Mouse (Mus musculus) stomach, embryonic 15.5 days (tissue): Measurements from ENCODE around the gene Efemp2. TPM values are rescaled to one million over a fixed set of nuclear protein-coding genes. Genes with fewer than 3 reads are reported as not detected.

Source experiments
- ATAC-seq: fragments of 200-750 bp; cut with Nextera tagmentation; 2 replicates; pipeline ENCODE4 v1.8.0; 2017; ENCODE audit warnings: low read depth, moderate number of reproducible peaks, moderate TSS enrichment; ENCODE audit not compliant: insufficient read depth, low FRiP score
- H3K27ac ChIP-seq: fragments of 300-500 bp; sonication (generic); 2 replicates; pipeline ENCODE4 v1.5.1; 2015; ENCODE audit warnings: mild to moderate bottlenecking, inconsistent platforms
- H3K27me3 ChIP-seq: fragments of 300-500 bp; sonication (generic); replicated peaks from 2 replicates; pipeline ENCODE4 v1.6.1; 2015; ENCODE audit warnings: inconsistent platforms
- H3K36me3 ChIP-seq: fragments of 300-500 bp; sonication (generic); 2 replicates; pipeline ENCODE4 v1.6.1; 2015; ENCODE audit warnings: inconsistent platforms
- H3K4me1 ChIP-seq: fragments of 300-500 bp; sonication (generic); 2 replicates; pipeline ENCODE4 v1.6.1; 2015; ENCODE audit warnings: inconsistent platforms
- H3K4me2 ChIP-seq: fragments of 300-500 bp; sonication (generic); 2 replicates; pipeline ENCODE4 v1.6.1; 2015; ENCODE audit warnings: mild to moderate bottlenecking, inconsistent platforms
- H3K4me3 ChIP-seq: fragments of 300-500 bp; sonication (generic); replicated peaks from 2 replicates; pipeline ENCODE4 v1.5.1; 2015; ENCODE audit warnings: inconsistent platforms
- H3K9ac ChIP-seq: fragments of 300-500 bp; sonication (generic); 2 replicates; pipeline ENCODE4 v1.6.1; 2015; ENCODE audit warnings: inconsistent platforms
- H3K9me3 ChIP-seq: fragments of 300-500 bp; sonication (generic); 2 replicates; pipeline ENCODE4 v1.6.1; 2016; ENCODE audit warnings: inconsistent platforms
- WGBS: fragments of 180-500 bp; shearing (Covaris S2); methylation state at CpG from one replicate; pipeline ENCODE4 v1.1.7; 2015; 5-methylcytosine and 5-hydroxymethylcytosine counted together
- polyA plus RNA-seq: library from polyadenylated mRNA; unstranded; fragments of >200 nt; fragmentation: Nextera tagmentation; extraction: Ambion mirVana; gene quantifications from 2 replicates; pipeline ENCODE4 v1.2.1, GENCODE M21; 2015

The Efemp2 gene
- polyA plus RNA-seq, 1 experiment from 2014 or later: 145 TPM

DNA sequence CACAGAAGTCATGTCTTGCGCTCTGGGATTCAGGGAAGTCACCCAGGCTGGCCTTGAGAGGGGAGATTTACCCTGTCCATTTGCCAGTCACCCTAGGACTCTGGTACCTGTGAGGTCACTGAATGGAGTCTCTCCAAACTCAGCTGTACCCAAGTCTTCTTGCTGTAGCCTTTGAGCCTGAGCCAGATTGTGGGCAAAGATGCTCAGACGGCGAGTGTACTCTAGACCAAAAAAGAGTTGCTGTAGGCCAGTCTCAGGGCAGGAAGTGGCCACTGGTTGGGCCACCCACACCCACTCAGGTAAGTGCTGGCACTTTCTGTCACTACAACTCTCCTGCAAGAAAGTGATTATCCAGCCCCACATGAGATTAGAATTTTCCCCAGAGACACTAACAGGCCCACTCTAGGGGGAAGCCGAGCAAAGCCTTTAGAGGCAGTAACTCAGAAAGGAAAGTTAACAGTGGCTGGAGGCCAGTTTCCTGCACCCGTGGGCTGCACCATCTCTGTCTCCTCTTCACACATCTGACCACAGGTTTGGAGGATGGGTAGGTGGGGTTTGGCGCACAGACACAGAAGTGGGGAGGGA is 6.7 kb upstream of the Efemp2 start:
- Histone ChIP-seq H3K4me1 (no peaks in the 10 kb centered on the region), H3K9ac (no peak overlapping the region), H3K4me3 (no peak overlapping the region), H3K4me2 (no peak overlapping the region), H3K27me3 (no peaks in the 10 kb centered on the region), H3K27ac (no peak overlapping the region), H3K36me3 (peaks cover 34% of the 10 kb centered on the region), H3K9me3 (no peaks in the 10 kb centered on the region)
- no peak for ATAC-seq
- 87% methylated on average over 6 of the region's 6 CpGs for WGBS

DNA sequence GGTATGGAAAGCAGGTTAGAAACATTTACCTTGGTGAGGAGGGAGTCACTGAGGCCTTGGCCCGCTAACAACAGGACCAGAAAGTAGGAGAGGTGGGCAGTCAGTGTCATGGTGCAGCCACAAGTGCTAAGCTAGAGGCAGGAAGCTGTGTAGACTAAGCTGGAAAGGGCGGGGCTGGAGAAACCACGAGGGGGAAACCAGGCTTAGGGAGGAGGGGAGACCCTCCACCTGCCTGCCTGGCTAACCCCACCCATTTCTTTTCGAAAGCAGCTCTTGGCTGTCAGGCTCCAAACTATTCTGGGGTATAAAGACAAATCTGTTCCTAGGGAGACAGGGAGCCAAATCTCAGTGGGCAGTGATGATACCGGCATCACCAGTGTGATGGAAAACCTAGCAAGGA is 5.4 kb upstream of the Efemp2 start, which contains the start of gene Ctsw:
Gene Ctsw (minus strand): TSS at position 134 of the 400 bp plus-strand sequence.
- ATAC-seq: no peak
- no peak within 1 kb of the TSS for H3K9ac ChIP-seq
- H3K4me3 ChIP-seq: no peak within 1 kb of the TSS
- 47% methylated on average over 5 of the region's 5 CpGs for WGBS
- peaks cover 24% of the 10 kb centered on the region for H3K36me3 ChIP-seq
- no peak within 1 kb of the TSS for H3K4me2 ChIP-seq
- H3K9me3 ChIP-seq: no peaks in the 10 kb centered on the region
- H3K4me1 ChIP-seq: no peaks in the 10 kb centered on the region
- H3K27me3 ChIP-seq: no peaks in the 10 kb centered on the region
- no peak within 1 kb of the TSS for H3K27ac ChIP-seq

DNA sequence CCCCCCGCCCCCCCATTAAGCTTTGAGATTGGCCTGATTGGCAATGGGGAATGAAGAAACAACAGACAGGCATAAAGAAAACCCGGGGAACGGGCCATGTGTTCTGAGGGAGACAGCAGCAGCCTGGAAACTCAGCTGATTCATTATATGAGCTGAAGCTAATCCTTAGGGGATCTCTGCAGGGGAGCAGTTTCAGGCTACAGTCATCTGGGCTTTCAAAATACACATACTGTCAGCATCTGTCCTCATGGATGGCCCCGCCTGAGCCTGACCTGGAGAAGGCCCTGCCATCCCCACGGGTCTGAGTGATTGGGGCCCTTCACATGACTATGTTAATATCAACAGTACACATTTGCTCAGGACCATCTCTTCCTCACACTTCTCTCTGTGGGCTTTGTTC is 1.9 kb upstream of the Efemp2 start:
- no peak for ATAC-seq
- Histone ChIP-seq H3K4me1 (peaks cover 23% of the 10 kb centered on the region), H3K9ac (no peak overlapping the region), H3K4me3 (no peak overlapping the region), H3K27me3 (no peaks in the 10 kb centered on the region), H3K27ac (no peak overlapping the region), H3K36me3 (peaks cover 3% of the 10 kb centered on the region), H3K9me3 (no peaks in the 10 kb centered on the region), H3K4me2 (no peak overlapping the region)
- 48% methylated on average over 5 of the region's 5 CpGs for WGBS

DNA sequence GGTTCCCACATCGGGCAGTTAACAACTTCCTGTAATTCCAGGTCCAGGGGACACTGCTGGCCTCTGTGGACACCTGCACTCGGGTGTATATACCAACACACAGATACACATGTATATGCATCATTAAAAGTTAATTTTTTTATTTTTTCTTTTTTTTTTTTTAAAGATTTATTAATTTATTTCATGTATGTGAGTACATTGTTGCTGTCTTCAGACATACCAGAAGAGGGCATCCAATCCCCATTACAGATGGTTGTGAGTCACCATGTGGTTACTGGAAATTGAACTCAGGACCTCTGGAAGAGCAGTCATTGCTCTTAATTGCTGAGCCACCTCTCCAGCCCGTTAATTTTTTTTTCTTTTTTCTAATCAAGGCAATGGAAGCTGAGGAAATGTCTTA is 897 bp upstream of the Efemp2 start:
- ATAC-seq: no peak
- H3K4me1 ChIP-seq: peaks cover 23% of the 10 kb centered on the region
- H3K9me3 ChIP-seq: no peaks in the 10 kb centered on the region
- WGBS: 79% methylated on average over 3 of the region's 3 CpGs
- no peak overlapping the region for H3K4me2 ChIP-seq
- H3K27me3 ChIP-seq: no peaks in the 10 kb centered on the region
- H3K27ac ChIP-seq: no peak overlapping the region
- no peak overlapping the region for H3K9ac ChIP-seq
- H3K4me3 ChIP-seq: no peak overlapping the region
- no peaks in the 10 kb centered on the region; the same call in 1 of the 2 replicates for H3K36me3 ChIP-seq

DNA sequence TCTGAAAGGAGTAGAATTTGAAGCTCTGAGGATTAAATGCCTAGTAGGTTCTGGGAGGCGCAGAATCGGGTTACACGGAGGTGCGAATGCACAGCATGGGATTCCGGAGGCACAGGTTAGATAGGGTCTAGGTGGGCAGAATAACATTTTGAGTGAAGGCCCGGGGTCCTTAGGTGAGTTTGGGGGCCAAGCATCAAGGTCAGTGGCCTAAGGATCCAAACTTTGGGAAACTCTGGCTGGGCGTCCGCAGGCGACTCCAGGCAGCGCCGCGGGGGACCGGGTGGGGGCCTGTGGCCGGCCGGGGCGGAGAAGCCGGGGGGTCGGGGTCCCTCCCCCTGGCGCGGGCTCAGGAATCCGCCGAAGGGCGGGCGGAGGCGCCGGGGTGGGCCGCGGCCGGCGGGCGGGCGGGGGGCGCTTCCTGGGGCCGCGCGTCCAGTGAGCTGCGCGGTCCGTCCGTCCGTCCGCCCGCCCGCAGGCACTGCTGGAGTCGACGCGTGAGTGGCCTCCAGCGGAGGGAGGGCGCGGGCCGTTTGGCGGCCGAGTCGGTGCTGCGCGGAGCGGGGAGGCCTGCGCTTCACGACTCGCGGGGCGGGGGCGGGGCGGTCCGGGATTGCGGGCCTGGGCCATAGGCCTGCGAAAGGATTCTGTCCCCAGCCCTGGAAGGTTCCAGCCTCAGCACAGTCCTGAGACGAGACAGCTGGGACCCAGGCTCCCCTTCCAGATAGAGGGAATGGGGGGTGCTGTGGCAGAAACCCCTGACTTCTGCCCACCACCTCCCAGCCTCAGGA is 721 bp downstream of the Efemp2 start:
- Histone ChIP-seq H3K27me3 (no peaks in the 10 kb centered on the region), H3K36me3 (no peaks in the 10 kb centered on the region; the same call in none of the 2 replicates), H3K4me1 (peaks cover 23% of the 10 kb centered on the region), H3K9me3 (no peaks in the 10 kb centered on the region), H3K9ac (peak overlapping the region; percentile 53), H3K4me2 (peak overlapping the region; percentile 95), H3K4me3 (peak overlapping the region; percentile 60), H3K27ac (peak overlapping the region; percentile 84)
- ATAC-seq: peak; percentile 75
- WGBS: under 1% methylated on average over 46 of the region's 68 CpGs

DNA sequence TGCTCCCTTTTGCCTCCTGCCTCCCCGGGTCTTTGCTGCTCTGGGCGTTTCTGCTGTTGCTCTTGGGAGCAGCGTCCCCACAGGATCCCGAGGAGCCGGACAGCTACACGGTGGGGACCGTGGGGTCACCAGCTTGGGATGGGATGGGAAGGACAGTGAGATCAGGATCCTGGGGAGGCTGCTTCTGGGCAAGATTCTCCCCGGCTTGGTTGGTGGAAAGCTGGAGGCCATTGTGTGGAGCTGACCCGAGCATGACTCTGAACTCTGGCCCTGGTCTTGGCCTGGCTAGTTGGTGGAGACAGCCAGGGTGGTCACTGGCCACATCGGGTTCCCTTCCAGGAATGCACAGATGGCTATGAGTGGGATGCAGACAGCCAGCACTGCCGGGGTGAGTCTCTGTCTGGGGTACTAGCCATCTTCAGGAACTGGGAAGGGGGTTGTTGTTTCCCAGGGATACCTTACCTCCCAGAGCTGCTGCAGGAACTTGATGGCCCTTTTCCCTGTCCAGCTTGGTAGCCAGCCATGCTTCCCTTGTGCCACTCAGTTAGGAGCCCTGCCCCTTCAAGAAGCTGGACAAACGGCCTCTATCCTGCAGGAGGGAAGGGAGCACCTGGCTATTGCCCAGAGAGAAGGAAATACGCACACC is 1.4 kb downstream of the Efemp2 start:
- Histone ChIP-seq H3K36me3 (peaks cover 6% of the 10 kb centered on the region), H3K4me1 (peaks cover 23% of the 10 kb centered on the region), H3K4me2 (peak overlapping the region; percentile 95), H3K9me3 (no peaks in the 10 kb centered on the region), H3K27me3 (no peaks in the 10 kb centered on the region), H3K9ac (peak overlapping the region; percentile 53), H3K27ac (peak overlapping the region; percentile 84), H3K4me3 (peak overlapping the region; percentile 60)
- WGBS: 19% methylated on average over 13 of the region's 13 CpGs
- no peak; the same call in 1 of the 2 replicates for ATAC-seq

DNA sequence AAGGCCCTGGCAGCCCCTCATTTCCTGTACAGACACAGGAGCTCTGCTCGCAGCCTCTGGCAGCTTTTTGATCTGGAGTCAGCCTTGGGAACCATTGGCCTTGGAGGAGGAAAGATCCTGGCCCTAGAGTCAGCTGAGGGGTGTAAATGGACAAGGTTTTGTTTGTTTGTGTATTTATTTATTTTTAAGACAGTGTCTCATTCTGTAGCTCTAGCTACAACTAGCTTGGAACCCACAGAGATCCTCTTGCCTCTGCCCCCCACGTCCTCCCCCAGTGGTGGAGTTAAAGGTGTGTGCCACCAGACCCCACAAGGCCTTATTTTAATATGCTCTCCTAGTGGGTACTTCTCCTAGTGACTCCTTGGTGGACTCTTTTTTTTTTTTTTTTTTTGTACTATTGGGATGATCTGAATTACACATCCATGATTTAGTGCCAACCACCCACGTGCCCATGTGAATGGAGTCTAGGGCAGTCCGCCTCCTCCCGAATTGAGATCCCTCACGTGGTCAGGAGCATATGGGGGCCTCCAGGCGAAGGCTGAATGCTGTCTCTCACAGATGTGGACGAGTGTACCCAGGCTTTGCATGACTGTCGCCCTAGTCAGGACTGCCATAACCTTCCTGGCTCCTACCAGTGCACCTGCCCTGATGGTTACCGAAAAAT is 3.4 kb downstream of the Efemp2 start:
- no peak for ATAC-seq
- peaks cover 19% of the 10 kb centered on the region for H3K36me3 ChIP-seq
- 82% methylated on average over 10 of the region's 10 CpGs for WGBS
- no peak overlapping the region for H3K9ac ChIP-seq
- H3K4me3 ChIP-seq: no peak overlapping the region
- no peak overlapping the region for H3K4me2 ChIP-seq
- peaks cover 23% of the 10 kb centered on the region for H3K4me1 ChIP-seq
- H3K27me3 ChIP-seq: no peaks in the 10 kb centered on the region
- H3K27ac ChIP-seq: no peak overlapping the region
- H3K9me3 ChIP-seq: no peaks in the 10 kb centered on the region

DNA sequence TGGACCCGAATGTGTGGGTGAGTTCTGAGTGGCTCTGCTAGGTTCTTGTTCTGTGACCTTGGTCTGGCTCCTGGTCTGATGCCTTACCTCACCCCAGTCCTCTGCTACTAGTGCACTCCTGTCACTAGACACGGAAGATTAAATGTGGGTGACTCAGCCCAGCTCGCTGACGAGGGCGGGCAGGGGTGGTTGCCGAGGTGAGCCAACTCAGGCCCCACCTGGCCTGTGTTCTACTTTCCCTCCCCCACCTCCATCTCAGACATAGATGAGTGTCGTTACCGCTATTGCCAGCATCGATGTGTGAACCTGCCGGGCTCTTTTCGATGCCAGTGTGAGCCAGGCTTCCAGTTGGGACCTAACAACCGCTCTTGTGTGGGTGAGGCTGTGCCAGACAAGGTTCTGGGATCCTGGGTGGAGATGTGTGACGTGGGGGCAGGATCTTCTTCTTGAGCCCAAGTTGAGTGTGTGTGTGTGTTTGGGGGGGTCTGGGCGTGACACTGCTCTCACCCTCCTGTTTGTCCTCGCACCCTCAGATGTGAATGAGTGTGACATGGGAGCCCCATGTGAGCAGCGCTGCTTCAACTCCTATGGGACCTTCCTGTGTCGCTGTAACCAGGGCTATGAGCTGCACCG is 4.0 kb downstream of the Efemp2 start:
- no peaks in the 10 kb centered on the region for H3K9me3 ChIP-seq
- H3K4me1 ChIP-seq: peaks cover 23% of the 10 kb centered on the region
- no peak overlapping the region for H3K4me3 ChIP-seq
- no peak overlapping the region for H3K27ac ChIP-seq
- no peak overlapping the region for H3K4me2 ChIP-seq
- H3K36me3 ChIP-seq: peaks cover 22% of the 10 kb centered on the region
- no peaks in the 10 kb centered on the region for H3K27me3 ChIP-seq
- 80% methylated on average over 18 of the region's 18 CpGs for WGBS
- no peak for ATAC-seq
- H3K9ac ChIP-seq: no peak overlapping the region

DNA sequence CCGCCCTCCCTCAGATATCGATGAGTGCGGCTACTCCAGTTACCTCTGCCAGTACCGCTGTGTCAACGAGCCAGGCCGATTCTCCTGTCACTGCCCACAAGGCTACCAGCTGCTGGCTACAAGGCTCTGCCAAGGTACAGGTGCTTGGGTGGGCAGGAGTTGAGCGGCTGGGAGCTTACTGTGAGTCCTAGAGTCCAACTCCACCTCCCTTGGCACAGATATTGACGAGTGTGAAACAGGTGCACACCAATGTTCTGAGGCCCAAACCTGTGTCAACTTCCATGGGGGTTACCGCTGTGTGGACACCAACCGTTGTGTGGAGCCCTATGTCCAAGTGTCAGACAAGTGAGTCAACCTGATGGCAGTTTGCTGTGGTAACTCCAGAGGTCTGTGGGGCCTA is 6.3 kb downstream of the Efemp2 start:
- 83% methylated on average over 10 of the region's 10 CpGs for WGBS
- no peak overlapping the region for H3K4me2 ChIP-seq
- peaks cover 31% of the 10 kb centered on the region for H3K36me3 ChIP-seq
- no peak overlapping the region for H3K4me3 ChIP-seq
- no peak for ATAC-seq
- no peaks in the 10 kb centered on the region for H3K27me3 ChIP-seq
- peaks cover 11% of the 10 kb centered on the region for H3K4me1 ChIP-seq
- H3K9ac ChIP-seq: no peak overlapping the region
- no peak overlapping the region for H3K27ac ChIP-seq
- H3K9me3 ChIP-seq: no peaks in the 10 kb centered on the region

DNA sequence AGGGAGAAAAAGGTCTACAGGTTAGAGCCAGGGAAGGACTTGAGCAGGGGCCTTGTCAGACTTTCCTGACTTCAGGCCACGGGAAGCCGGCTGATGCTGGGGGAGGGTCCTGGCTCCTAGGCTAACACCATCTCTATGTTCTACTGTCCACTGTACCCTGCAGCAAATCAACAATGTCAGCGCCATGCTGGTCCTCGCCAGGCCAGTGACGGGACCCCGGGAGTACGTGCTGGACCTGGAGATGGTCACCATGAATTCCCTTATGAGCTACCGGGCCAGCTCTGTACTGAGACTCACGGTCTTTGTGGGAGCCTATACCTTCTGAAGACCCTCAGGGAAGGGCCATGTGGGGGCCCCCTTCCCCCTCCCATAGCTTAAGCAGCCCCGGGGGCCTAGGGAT is 7.6 kb downstream of the Efemp2 start:
- H3K4me2 ChIP-seq: no peak overlapping the region
- peaks cover 43% of the 10 kb centered on the region for H3K36me3 ChIP-seq
- ATAC-seq: no peak
- no peak overlapping the region for H3K9ac ChIP-seq
- 86% methylated on average over 10 of the region's 10 CpGs for WGBS
- H3K4me1 ChIP-seq: peaks cover 4% of the 10 kb centered on the region; the same call in 1 of the 2 replicates
- no peaks in the 10 kb centered on the region for H3K9me3 ChIP-seq
- H3K27me3 ChIP-seq: no peaks in the 10 kb centered on the region
- no peak overlapping the region for H3K27ac ChIP-seq
- no peak overlapping the region for H3K4me3 ChIP-seq
